Mouse (Mus musculus) cerebellum, adult 9-10 months (tissue): ENCODE measurements at regions not wholly inside any gene's neighbourhood (a gene's known extent, or its start where the extent isn't known, plus 50 kb on each side); places are given as distances from the start of the nearest gene placed in this dataset.

Experiments
- DNase-seq: peaks from one replicate; pipeline ENCODE4 v3.0.0; 2022

DNA sequence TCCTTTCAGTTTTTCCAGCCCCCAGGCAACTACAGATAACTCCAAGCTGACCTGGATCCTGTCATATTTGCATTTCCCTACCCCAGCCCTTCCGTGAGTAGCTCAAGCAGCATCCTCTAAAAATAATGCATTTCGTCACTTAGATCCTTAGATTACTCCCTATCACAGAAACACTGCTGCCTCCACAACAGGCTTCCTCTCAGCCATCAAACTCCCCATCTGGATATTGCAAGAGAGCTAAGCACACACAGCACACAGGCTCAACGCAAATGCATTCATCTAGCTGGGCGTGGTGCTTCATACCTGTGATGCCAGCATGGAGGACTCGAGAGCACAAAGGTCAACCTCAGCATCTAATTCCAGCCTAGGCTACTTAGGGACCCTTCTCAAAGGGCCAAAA is 260.9 kb downstream of the Sox4 start:
- DNase-seq: no peak

DNA sequence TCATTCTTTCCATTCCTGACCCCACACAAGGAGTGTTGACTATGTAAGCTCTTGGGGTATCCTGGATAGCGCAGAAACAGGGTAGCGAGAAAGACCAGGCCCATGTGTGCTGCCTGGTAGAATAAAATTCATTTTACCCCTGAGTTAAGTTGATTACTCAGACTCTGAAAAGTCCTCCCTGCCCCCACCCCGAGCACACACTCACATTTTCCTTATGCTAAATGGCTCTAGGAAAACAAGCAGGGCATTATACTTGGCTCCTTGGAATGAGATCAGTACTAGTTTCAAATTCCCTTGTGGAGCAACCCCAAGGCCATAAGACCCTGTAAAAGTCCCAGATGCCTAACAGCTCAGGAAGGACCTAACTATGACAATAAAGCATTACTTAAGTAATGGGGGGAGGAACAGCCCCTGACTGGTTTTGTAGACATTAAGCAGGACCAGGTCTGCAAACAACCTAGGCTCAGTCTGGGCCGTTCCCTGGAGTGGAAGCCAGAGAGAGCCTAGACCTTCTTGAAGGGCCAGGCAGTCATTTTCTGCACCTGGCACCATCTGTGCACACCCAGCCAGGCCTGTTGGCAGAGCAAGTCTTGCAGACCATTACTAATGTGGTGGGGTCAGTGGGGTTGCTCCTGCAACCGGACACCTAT is 262.9 kb downstream of the Sox4 start:
- DNase-seq: no peak

DNA sequence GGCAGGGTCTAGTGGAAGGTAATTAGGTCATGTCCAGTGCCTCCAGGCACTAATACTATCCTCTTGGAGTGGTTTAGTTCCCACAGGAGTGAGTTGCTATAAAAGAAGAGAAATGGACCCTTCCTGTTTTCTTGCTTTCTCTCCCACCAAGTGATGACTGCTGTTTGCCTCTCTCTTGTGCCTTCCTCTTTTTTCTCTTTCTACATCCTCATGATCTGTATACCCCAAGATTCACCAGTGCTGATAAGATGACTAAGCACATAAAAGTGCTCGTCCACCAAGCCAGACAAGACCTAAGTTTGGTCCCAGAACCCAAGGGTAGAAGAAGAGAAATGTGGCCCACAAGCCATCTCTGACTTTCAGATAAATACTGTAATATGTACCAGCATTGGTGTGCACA is 265.7 kb downstream of the Sox4 start:
- no peak for DNase-seq

DNA sequence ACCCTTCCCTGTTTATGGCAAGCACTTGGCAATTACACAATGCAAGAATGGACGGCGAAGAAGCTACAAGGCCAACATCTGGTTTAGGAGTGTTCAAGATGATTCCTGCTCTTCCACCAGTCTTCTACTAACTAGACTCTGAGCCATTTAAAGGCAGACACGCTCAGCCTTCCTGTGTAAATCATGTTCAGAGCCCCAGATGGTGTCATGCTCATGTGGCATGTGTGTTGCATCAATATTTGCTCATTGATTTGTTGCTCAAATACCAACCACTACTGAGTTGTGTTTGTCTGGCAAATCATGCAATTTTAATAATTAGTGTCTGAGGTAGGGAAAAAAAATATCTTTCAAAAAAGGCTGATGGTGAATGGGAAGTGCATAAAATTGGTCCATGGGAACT is 269.2 kb downstream of the Sox4 start:
- DNase-seq: no peak

DNA sequence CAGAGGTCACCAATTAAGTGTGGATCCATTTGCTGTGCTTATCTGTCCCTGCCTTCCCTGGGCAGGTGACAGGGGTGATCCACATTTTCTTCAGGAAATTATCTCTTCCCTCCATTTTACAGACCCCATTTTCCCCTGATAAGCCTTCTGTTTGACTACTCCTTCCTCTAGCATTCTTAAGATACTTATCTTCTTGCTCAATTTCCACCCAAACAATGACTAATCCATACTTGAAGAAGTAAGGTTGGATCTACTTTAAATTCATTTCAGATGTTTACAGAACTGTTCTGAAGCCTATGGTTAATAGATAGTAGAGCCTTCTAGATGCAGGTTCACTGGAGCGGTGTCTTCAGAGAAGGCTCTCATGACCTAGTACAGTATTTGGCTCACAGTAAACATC is 273.2 kb downstream of the Sox4 start:
- DNase-seq: no peak

DNA sequence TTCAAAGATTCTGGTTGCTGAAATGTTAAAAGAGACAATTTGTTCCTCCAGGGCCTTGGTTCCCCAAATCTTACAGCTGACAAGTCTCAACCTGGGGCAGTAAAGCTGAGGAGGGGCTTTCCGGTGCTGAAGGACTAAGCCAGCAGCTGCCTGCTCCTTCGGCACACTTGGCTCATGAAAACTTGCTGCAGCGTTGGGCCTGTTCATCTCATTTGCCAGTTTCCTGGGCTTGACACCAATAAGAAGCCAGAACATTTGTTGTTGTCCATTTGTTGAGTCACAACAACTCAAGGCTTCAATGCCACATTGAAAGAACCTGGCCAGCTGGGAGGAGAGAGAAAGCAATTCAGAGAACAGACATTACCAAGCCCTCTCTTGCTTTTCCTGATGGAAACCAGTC is 279.9 kb downstream of the Sox4 start:
- DNase-seq: no peak

DNA sequence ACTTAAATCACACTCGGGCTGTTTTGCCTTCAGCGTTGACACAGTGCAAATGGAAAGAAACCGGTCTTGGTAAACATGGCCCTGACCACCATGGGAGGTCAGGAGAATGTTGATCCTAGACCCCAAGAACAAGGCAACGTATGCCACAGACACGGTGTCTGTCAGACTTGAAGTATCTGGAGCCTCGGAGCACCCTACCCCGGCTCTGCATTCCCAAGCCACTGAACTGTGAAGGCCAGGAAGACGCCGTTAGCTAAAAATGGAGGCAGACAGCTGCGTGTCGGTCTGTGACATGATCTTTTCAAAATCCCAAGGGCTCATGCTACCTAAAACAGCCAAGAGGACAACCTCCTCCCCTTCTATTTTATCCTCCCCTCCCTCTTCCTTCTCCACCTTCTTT is 282.0 kb downstream of the Sox4 start:
- DNase-seq: no peak

DNA sequence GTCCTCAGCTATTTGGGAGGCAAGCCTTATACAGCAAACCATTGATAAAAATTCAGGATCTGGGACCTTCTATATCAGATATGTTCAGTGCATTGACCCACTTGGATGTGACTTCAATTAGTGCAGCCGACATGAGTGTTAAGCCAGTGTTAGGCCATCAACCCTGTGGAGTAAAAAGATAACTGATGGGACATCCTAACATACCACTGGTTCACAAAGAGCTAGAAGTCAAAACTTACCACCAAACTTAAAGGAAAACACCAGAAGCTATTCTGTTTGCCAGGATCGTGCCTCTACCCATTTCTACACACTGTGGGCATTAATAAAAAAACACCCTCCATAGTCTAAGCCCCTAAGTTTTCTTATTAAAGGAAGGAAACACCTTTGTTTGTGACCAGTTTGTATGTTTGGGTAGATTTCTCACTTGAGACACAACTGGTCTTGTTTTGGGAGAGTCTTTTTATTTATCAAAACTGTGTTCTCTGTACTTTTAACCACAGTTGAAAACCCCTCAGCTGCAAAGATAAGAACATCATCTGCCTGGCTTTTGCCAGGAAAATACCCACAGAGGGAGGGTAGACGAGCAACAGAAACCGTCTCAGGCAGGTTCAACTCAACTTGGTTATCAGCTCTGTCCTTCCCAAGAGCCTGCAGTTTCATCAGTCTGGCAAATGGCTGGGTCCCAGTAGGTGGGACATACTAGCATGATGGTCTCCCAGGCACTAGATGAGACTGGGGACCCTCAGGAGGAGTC is 283.5 kb downstream of the Sox4 start:
- no peak for DNase-seq

DNA sequence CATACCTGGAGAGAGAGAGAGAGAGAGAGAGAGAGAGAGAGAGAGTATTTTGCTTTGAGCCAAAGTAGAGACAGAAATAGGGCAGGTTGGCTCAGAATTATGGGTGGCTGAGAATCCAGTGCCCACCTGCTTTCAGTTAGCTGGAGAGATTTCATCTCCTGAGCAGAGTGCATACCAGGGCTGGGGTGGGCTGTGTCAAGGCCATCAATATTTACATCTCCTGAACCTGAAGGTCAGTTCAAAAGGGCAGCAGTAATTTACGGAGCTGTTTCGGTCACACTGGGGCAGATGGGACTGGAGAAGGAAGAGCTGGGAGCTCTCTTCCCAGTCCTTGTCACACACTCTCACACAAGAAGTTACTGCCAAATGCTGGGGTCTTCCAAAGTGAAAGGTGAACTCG is 286.7 kb downstream of the Sox4 start:
- no peak for DNase-seq

DNA sequence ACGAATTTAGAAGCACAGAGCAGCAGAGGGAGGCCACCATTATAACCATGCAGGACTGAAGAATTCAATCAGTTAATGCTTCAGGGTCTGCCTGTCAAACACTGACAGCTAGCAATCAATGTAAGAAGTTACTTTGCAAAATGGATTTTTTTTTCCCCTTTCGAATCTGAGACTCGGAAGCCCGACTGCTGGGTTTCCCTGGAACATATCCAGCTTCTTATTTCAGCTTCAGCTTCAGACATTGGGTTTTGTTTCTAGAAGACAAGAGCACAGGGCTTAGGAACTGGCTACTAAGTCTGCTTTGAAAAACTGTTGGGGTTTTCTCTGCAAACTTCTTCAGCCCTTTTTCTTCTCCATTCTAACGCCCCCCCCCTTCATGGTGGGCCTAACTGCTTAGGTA is 288.4 kb downstream of the Sox4 start:
- no peak for DNase-seq

DNA sequence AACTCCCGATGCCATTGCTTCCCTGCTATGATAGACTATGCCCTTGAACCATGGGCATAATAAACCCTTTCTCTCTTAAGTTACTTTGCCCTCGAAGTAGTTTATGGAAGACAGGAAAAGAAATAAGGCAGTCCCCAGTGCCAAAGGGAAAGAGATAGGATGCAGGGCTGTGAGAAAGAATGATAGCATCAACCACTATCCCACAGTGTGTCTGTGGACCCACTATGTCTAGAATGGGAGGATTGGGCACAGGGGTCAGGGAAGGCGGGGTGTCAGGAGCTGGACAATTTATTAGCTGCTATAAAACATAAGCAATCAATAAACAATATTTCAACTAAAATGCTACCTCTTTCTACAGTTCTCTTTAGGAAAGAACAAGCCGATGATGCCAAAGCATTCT is 288.8 kb downstream of the Sox4 start:
- no peak for DNase-seq

DNA sequence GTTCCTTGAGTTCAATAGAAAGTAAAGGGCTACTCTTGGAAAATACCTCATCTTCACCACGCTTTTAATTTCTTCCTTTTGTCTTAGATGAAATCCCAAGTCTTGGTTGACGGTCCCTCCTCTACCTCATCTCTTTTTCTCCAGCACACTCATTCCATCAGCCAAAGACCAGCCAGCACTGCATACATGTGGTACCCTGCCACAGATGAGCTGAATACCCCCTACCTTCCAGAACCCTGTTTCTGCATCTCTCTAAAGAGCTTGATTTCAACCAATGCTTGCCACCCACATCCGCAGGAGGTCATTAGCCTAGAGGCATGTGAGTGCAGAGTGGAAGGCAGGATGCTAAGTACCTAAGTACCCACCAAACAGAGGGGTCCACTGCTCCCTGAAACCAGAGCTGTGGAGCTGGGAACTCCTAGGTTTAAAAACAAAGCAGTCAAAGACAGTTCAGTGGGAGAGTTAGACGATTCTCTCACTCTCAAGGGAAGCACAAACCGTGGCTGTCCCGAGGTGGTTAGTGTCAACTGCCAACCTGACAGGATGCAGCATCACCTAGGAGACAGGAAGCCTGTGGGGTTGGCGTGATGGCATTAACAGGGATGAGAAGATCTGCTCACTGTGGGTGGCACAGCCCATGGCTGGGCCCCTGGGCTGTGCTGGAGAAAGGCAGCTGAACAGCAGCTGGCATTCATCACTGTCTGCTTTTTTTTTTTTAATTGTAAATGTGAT is 289.4 kb downstream of the Sox4 start:
- DNase-seq: no peak

DNA sequence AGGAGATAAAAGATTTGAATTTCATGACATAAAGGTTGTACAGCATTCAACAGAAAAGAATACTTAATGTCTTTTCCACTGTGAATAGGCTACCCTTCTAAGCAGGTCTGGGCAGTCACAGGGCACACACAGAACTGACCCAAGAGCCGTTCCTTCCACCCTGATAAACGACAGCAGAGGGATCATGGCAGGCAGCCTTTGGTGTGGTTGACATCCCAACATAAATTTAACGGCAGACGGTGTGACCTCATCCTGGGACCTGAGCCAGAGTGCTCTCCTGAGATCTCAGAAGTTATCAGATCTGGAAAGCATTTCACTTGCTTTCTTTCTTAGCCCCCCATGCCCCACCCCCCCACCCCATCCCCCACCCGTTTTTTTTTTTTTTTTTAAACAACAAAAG is 290.1 kb downstream of the Sox4 start:
- DNase-seq: no peak

DNA sequence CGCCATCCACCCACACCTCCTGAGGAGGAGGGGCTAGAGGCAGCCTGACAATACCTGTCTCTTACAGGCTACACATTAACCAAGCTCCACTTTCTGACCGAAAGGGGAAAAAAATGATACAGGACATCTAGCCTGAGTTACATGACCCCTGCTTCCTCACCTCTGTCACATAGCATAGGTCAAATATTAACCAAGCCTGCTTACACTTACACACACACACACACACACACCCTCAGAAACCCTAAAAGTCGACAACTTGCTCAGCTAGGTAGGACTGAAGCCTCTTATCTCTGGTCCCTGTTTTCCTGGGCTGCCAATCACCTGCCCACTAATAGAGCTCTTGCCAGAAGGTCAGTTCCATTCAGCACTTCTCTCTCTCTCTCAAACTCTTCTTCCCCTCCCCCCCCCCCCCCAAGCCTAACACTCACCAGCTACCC is 291.2 kb downstream of the Sox4 start:
- DNase-seq: no peak

DNA sequence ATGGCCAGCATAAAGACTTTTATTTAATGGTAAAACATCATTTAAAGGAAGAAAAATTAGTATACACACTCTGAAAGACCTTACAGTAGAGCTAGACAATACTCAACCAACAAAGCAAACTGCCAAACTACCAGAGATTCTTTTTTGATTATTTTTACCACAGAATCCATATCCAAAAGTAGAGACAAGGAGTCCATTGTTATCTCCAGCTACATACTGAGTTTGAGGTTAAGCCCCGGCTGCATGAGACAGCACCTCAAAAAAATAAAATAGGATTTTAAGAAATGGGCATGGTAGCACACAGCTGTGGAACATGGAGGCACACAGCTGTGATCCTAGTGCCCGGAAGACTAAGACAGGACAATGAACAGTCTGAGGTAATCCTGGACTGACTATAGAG is 293.4 kb downstream of the Sox4 start:
- DNase-seq: no peak

DNA sequence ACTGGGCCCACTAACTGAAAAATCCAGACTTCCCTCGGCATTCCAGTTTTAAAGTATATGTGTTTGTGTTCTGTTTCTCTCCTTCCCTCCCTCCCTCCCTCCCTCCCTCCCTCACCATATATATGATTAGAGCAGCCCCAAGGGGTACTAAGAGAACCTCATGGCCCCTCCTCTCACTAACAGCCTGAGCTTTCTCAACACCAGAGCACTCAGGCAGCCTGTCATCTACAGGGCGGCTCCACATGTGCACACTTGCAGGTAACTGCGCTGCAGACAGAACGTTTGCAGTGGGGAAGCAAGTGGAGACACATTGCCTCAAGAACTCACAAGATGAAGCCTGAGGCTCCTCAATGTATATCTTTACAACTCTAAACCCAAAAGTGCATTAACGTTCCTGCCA is 294.9 kb downstream of the Sox4 start:
- DNase-seq: no peak

DNA sequence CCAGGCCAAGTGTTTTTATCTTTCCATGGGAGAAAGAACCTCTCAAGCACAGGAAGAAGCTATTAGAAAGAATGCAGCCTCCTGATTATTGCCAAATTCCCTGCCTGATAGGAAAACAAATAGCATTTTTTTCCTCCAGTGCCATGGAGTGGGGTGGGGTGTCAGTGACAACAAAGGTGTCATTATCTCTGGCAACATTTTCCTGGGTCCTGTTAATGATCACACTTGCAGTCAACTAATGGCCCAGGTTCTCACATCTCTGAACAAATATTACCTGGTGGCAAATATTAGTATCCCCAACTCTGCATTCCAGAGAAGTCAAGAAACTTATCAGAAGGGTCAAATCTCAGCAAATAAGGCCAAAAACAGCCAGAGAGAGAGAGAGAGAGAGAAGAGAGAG is 298.6 kb downstream of the Sox4 start:
- no peak for DNase-seq

DNA sequence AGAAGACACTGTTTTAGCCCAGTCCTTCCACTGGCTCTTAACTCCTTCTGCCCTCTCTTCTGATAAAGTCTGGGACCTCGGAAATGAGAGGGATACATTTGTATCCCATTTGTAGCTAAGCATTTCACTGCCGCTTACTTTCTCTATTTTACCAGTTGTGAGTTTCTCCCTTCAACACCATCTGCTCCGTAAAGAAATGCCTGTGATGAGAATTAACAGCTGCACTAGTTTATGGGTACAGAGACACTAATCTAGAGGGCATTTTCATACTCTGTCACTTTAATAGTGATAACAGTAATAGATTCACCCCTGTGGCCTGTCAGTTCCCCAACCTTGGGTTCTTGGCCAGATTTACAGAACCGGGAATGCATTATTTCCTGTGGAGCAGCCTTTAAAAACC is 300.2 kb downstream of the Sox4 start:
- no peak for DNase-seq

DNA sequence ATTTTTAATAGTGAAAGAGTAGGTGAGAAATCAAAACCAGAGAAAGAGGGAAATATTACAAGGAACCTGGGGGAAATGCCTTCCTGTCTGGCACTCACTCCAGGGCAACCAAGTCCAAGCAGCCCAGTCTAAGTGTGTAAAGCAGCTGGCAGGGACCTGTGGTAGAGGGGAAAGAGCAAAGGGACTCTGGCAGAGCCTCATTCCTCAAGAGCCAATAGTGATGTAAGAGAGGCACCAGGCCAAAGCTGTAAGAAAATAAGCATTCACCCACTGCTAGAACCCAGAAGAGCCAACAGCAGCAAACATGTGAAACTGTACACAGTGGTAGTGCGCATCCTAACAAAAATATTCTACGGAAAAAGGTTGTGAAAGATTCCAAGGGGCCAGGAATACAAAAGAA is 301.7 kb downstream of the Sox4 start:
- DNase-seq: peak; percentile 2

DNA sequence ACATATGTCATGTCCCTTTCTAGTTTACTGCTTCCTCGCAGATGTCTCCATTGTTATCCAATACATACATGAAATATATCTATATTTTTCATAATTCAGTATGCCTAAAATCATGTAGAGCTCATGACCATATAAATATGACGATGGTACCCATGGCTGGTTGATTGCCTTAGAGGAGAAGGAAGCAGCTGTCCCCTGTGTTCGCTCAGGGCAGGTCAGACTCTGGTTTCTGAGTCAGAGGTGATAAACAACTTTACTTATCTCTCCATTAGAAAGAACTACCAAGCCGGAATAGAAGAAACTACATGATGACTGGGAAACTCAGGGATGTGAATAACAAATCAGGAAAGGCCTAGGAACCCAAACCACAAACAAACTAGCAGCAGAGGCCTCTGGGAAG is 307.6 kb downstream of the Sox4 start:
- DNase-seq: no peak

DNA sequence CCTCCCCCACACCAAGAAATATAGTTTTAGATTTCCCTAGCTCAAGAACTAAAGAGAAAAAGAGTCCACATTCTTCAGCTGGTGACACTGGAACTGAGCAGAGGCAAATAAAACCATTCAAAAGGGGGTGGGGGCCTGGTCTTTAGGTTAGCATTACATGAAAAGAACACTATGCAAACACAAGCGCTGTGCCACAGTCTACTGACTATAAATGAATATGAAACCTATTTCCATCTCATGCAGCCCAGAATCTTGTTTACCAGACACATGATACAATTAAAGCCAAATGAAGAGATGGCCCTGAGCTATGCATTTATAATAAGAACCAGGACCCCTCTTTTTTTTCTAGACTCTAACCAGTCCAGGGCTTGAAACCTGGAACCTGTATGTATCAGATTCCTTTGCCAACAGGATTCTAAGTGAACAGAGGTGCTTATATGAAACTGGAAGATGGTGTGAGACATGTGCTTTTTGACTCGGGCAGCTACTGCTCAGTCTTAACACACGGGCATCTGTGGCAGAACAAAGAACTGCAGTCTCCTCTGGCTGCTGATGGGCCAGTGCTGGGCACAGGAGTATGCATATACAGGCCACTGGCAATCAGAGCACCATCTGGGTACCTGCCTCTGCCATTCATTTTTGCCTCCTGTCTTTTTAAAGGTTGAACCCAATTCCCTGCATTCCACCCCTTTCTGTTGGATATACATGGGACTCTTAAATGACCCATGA is 308.5 kb downstream of the Sox4 start:
- no peak for DNase-seq

DNA sequence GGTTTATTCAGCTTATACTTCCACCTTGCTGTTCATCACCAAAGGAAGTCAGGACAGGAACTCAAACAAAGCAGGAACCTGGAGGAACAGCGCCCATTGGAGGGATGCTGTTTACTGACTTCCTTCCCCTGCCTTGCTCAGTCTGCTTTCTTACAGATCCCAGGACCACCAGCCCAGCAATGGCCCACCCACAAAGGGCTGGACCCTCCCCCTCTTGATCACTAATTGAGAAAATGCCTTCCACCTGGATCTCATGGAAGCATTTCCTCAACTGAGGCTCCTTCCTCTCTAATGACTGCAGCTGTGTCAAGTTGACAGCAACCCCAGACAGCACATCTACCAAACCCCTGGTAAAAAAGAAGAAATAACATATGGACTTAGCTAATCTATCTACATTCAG is 312.7 kb downstream of the Sox4 start:
- no peak for DNase-seq

DNA sequence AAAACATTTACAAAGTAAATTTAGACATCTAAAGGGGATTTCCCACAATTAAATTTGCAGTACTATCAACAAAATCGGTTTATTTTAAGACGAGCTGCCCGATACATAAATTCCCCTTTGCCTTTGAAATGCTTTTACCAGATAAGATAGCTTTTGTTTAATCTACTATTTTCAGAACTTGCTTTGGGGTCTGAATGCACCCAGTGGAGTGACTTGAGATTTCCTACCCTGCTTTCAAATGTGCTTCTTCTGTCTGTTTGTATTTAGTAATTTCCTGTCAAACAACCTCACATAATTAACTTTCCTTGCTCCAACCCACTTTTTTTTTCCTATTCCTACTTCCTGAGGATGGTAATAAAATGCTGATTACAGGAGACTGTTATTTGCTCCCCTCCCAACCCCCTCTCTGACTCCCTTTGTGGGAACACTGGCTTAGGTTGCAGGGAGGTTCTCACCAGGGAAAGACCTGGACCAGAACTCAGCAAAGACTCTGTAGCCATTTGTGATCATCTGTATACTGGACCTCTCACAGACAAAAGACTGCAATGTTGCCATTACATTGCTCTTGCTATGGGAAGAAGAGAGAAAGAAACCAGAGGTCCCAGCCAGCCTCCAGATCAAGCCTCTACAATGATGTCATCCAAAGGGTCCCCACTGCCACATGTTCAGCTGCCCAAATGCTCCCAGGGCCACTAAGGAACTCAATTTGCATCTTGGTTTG is 318.1 kb downstream of the Sox4 start:
- DNase-seq: no peak
